Mouse (Mus musculus) myocyte (in vitro differentiated cells): ENCODE results near the gene Runx2.

Source experiments
- CEBPB ChIP-seq: IDR thresholded peaks from 2 replicates; pipeline ENCODE4 v1.6.1; 2011; ENCODE audit warnings: mild to moderate bottlenecking, moderate library complexity; ENCODE audit not compliant: poor library complexity, insufficient read depth, severe bottlenecking
- MAX ChIP-seq: IDR thresholded peaks from one replicate; pipeline ENCODE4 v1.6.1; 2011; ENCODE audit warnings: low read depth, mild to moderate bottlenecking, control low read depth
- MYOD1 ChIP-seq, 3 experiments: IDR thresholded peaks; one replicate each; pipeline ENCODE4 v1.6.1; 2011; ENCODE audit warnings: control low read depth in 2 of 3, low read depth in 2 of 3, mild to moderate bottlenecking in 2 of 3, moderate library complexity in 1 of 3; ENCODE audit not compliant: insufficient read length in 2 of 3, control insufficient read depth in 1 of 3
- POLR2A ChIP-seq: IDR thresholded peaks from one replicate; pipeline ENCODE4 v1.6.1; 2011; ENCODE audit warnings: low read depth, mild to moderate bottlenecking, control low read depth, moderate library complexity; ENCODE audit not compliant: insufficient read length
- POLR2AphosphoS2 ChIP-seq: IDR thresholded peaks from one replicate; pipeline ENCODE4 v1.6.1; 2011; ENCODE audit warnings: low read depth, control low read depth; ENCODE audit not compliant: insufficient read length
- REST ChIP-seq: IDR thresholded peaks from one replicate; pipeline ENCODE4 v1.6.1; 2011; ENCODE audit warnings: mild to moderate bottlenecking, control low read depth, moderate library complexity; ENCODE audit not compliant: insufficient read depth, insufficient read length
- SRF ChIP-seq: IDR thresholded peaks from one replicate; pipeline ENCODE4 v1.6.1; 2011; ENCODE audit warnings: low read depth; ENCODE audit not compliant: control insufficient read depth, insufficient read length
- TCF3 ChIP-seq: IDR thresholded peaks from one replicate; pipeline ENCODE4 v1.6.1; 2011; ENCODE audit warnings: low read depth, control low read depth; ENCODE audit not compliant: insufficient read length
- USF1 ChIP-seq: IDR thresholded peaks from one replicate; pipeline ENCODE4 v1.6.1; 2011; ENCODE audit warnings: low read depth, mild to moderate bottlenecking, control low read depth, moderate library complexity

- TF ChIP-seq MAX (no peak), POLR2A (no peak), TCF3 (no peak), POLR2AphosphoS2 (no peak), MYOD1 (IDR thresholded peaks at IDR 0.05; ENCODE audit: control insufficient read depth in 1 of 3, insufficient read length in 2 of 3, low read depth in 2 of 3) (no peak), CEBPB (no peak), USF1 (no peak), REST (no peak), SRF (no peak)
These were observed 341.9 kb downstream of the Runx2 start for GRCm38 (mm10) chr17:44472695-44473094.
